Mouse (Mus musculus) CD4-positive, CD25-positive, alpha-beta regulatory T cell, adult 2 months (primary cell): Measurements from ENCODE around the gene Osr1.

Experiments used
- DNase-seq: peaks from one replicate; pipeline ENCODE4 v3.0.0-alpha.2; 2012; ENCODE audit warnings: low read depth, low spot score

The Osr1 gene

DNA sequence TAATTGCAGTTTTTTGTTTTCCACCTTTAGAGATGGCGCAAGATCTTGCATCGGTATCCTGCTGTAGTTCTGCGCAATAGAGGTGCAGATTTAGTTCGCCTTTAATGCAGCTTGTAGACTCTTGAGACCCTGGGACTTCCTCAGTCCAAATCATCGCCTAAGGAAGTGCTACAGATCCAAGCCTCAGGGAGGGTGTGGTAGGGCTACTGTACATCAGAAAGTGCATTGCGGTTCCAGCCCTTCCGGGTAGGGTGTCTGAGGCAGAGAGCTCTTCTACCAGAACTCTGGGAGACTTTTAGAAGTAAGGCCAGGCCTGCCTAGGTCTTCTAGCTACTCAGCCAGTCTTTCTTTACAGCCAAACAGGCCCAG lies 15.2 kb downstream of the Osr1 start:
- DNase-seq, result no peak

DNA sequence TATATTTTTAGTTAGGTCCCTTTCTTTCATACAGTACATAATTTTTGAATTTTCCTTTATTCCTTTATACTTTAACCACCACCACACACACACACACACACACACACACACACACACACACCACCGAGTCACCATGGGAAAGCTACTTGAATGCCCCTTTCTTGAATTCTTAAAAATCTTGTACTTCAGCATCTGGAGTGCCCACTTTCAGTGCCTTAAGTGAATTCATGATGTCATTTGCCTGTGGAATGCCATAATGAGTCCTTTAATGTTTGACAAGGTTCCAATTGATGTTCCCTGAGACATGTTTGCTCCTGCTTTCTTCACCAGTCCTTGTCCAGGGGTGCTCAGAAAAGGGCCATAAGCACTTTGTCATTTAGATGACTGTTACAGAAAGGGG lies 17.8 kb downstream of the Osr1 start:
- DNase-seq, result no peak

DNA sequence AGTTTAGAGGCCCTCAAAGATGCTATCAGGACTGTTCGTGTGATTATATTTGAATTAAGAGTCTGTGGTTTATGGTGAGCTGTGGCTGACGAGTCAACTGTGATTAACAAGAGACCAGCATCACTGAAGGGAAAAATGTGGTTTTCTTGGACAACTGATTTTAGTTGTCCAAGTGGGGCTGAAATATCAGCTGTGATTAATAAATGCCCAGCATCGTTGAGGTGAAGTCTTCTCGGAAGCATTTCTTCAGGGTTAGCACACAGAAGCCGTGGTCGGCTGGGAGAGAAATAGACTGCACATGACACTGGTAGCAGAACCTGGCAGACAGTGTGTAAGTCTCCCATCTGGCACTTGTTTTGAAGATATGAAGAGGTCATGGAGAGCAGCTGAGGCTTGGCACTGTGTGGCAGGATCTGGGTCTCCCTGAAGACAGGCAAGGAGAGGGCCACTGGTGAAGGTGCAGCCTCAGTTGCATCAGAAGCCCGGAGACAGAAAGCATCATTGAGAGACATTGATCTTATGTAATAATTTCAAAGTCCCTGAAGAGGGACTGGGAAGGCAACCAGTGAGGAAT lies 19.7 kb downstream of the Osr1 start:
- no peak for DNase-seq

GRCm38 (mm10) chr12:9591141-9591540 lies 21.2 kb downstream of the Osr1 start:
- no peak for DNase-seq

DNA sequence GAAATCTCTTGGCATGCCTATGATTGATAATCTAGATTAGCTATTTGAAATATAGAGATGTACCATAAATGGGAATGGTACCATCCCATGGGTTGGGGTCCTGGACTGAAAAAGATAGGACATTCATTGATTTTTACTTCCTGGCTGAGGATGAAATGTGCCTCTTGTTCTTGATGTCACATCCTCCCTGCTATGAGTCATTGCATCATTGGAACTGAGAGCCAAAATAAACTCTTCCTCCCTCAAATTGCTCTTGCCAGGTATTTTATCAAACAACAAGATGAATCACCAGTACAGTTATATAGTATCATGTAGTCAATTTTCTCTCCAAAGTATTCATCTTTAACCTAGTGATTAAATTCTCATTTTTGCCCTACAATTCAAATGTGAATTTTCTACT lies 28.3 kb downstream of the Osr1 start:
- no peak for DNase-seq
